Mouse (Mus musculus): ENCODE results near the gene Prkn.

- peak; percentile 89 for TF ChIP-seq CTCF (IDR thresholded peaks at IDR 0.05; ENCODE audit: borderline replicate concordance, extremely low read depth, insufficient read depth, insufficient read length)
- TF ChIP-seq POLR2A (IDR thresholded peaks at IDR 0.05; ENCODE audit: borderline replicate concordance, extremely low read depth, insufficient read depth, insufficient read length, poor library complexity, severe bottlenecking), result no peak
Measured at GRCm38 (mm10) chr17:11611459-11611858, 771.3 kb downstream of the Prkn start.
